Mouse (Mus musculus) heart, embryonic 14.5 days (tissue): Measurements from ENCODE around the gene Sult2a8. TPM values are rescaled to one million over a fixed set of nuclear protein-coding genes. Genes with fewer than 3 reads are reported as not detected.

ENCODE experiments used
- polyA plus RNA-seq: library from polyadenylated mRNA; unstranded; fragments of >200 nt; fragmentation: Nextera tagmentation; extraction: Ambion mirVana; gene quantifications from 2 replicates; pipeline ENCODE4 v1.2.1, GENCODE M21; 2014

Gene Sult2a8
- polyA plus RNA-seq, 1 experiment from 2014 or later, result not detected

Other genes starting within 250 kb of the Sult2a8 start
- gene Sult2a6, start 191.9 kb downstream of the Sult2a8 start, polyA plus RNA-seq, result not detected in 2 replicates
- gene Obox8, start 113.2 kb downstream of the Sult2a8 start, polyA plus RNA-seq, result not detected in 2 replicates
- not detected in 2 replicates for gene Sult2a7, start 47.5 kb upstream of the Sult2a8 start, polyA plus RNA-seq
- gene Vmn1r90, start 116.7 kb upstream of the Sult2a8 start, polyA plus RNA-seq, result 0.08 and 0.13 TPM in 2 replicates
- gene Obox7, start 212.7 kb upstream of the Sult2a8 start, polyA plus RNA-seq, result not detected in 2 replicates